Mouse (Mus musculus): ENCODE measurements around the gene Tmem170b. TPM values are rescaled to one million over a fixed set of nuclear protein-coding genes. Genes with fewer than 3 reads are reported as not detected.

Tmem170b gene
- polyA plus RNA-seq (2014; fragmentation: Illumina TruSeq; extraction: RNeasy Lipid Tissue Mini Kit (QIAGEN cat#74804); ENCODE audit: low read depth, low replicate concordance): 26.7 TPM

DNA sequence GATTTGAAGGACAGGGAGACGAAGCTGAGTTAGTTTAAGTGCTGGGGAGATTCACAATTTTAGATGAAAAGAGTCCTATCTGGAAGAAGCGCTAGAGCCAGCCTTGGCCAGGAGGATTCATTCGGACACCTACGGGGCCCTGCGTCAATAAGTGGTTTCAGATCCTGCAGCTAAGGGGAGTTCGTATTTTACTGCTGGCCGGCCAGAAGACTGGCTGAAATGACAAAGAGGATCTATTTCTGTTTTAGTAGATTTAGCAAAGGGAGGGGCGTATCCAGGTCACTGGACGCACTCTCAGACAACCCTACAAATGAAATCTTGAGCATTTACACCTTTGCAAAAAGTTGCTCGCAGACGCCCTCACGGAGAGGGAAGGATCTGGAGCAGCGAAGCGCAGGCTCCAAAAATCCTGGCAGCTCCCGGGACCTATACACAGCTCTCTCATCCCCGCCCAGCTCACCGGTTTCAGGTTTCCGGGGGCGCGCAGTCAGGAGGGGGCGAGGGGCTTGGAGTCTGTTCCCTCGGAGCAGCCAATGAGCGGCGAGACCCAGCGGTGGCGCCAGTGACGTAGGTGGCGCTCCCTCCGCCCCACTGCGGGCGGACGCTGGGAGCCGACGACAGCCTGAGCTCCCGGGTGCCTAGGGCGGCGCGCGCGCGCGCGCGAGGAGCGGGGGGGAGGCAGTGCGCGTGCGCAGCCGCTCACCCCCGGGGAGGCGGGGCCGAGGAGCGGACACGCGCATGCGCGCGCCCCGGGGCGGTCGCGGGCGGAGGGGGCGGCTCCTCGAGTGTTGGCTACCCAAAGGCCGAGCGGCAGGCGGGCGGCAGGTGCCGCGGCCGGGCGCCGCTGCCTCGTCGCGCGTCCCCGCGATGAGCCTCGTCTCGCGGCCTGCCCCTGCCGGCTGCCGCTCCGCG, at the start of gene Tmem170b:
Gene Tmem170b (plus strand): TSS at position 809 of the 912 bp plus-strand sequence.

Other genes starting within 250 kb of the Tmem170b start
- 28.2 TPM for gene Nedd9, start 118.5 kb upstream of the Tmem170b start, polyA plus RNA-seq (2014; fragmentation: Illumina TruSeq; extraction: RNeasy Lipid Tissue Mini Kit (QIAGEN cat#74804); ENCODE audit: low read depth, low replicate concordance)
- 80.9 TPM for gene Adtrp, start 241.8 kb downstream of the Tmem170b start, polyA plus RNA-seq (2014; fragmentation: Illumina TruSeq; extraction: RNeasy Lipid Tissue Mini Kit (QIAGEN cat#74804); ENCODE audit: low read depth, low replicate concordance)